Comparison of ENCODE assay signal across 25 mouse cellular contexts in the genomic region with DNA sequence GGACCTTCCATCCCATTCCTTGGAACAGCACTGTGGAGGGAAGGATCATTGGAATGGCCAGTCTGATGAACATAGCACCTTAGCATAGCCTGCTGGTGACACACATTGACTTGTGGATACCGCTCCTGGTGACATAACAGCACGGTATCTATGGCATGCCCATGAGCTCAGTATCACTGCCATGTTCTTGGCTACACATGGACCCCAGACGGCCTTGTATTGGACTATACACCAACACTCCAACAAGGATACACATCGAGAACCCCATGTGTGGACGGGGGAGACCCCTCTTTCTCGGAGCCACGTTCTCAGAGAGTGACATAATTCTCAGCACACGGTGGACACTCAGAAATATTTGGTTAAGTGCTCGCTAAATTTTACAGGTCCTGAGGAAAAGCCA. TPM values are rescaled to one million over a fixed set of nuclear protein-coding genes. Genes with fewer than 3 reads are reported as not detected.
DNase-seq lines count a peak whose midpoint lies in the region; ATAC-seq and TF ChIP-seq lines count a peak whose summit lies in the region.
"Had no signal": no experiment of that assay in that cellular context is flagged by ENCODE, and none has a peak within 500 bp of the region (broad histone marks: within the 10 kb centered on the region; RNA-seq: fewer than 3 reads in every experiment).

No protein-coding gene starts in this region.

- no peaks in the 10 kb centered on the region for H3K9me3 ChIP-seq in embryonic facial prominence, embryonic 11.5 days (replicated peaks; ENCODE audit: control insufficient read depth, low read length)
- no peaks in the 10 kb centered on the region for H3K9me3 ChIP-seq in embryonic facial prominence, embryonic 10.5 days
- no peaks in the 10 kb centered on the region for H3K9me3 ChIP-seq in heart, embryonic 12.5 days (replicated peaks)
- no peaks in the 10 kb centered on the region for H3K9me3 ChIP-seq in G1E (replicated peaks)
- H3K9me3 ChIP-seq in liver, embryonic 15.5 days (replicated peaks): no peaks in the 10 kb centered on the region
- H3K9me3 ChIP-seq: embryonic facial prominence, embryonic 15.5 days; forebrain, embryonic 12.5 days; hindbrain, embryonic 12.5 days had no signal

- no peaks in the 10 kb centered on the region for H3K79me2 ChIP-seq in heart, adult 2 months (replicated peaks; ENCODE audit: control insufficient read depth, insufficient read depth, low read length)

- 0 out of 2 replicates have a peak overlapping the region, but pooled peaks have one; percentile 13 for H3K9ac ChIP-seq in embryonic facial prominence, embryonic 11.5 days (replicated peaks; ENCODE audit: low read length)
- H3K9ac ChIP-seq in heart, embryonic 12.5 days: no peak overlapping the region
- no peak overlapping the region for H3K9ac ChIP-seq in heart, adult 2 months (ENCODE audit: low read depth, low read length)
- H3K9ac ChIP-seq in liver, embryonic 15.5 days: peak overlapping the region; percentile 67
- H3K9ac ChIP-seq: embryonic facial prominence, embryonic 15.5 days; forebrain, embryonic 12.5 days; hindbrain, embryonic 12.5 days had no signal

- TF ChIP-seq POLR2A in heart, adult 2 months (IDR thresholded peaks at IDR 0.05; ENCODE audit: insufficient read depth, low read depth, low read length): no peak
- TF ChIP-seq POLR2A in kidney, adult 2 months (IDR thresholded peaks at IDR 0.05; ENCODE audit: low read depth, low read length): no peak

- no peak for ATAC-seq in embryonic facial prominence, embryonic 11.5 days (replicated peaks; ENCODE audit: insufficient number of reproducible peaks, low FRiP score, low TSS enrichment, low read depth)
- no peak for ATAC-seq in heart, embryonic 12.5 days (ENCODE audit: insufficient number of reproducible peaks, low FRiP score)
- no peak for ATAC-seq in G1E (ENCODE audit: extremely low read depth, insufficient number of reproducible peaks, low FRiP score, poor library complexity, severe bottlenecking)
- no peak for ATAC-seq in liver, embryonic 15.5 days (ENCODE audit: insufficient read depth)
- ATAC-seq: activated CD4-positive, CD25-positive, alpha-beta regulatory T cell, adult 4 months; midbrain, embryonic 16.5 days had no signal

- DNase-seq in embryonic facial prominence, embryonic 11.5 days (ENCODE audit: low spot score): no peak
- DNase-seq in embryonic facial prominence, embryonic 10.5 days (ENCODE audit: low spot score): no peak
- DNase-seq in heart, adult 2 months: no peak
- DNase-seq in G1E (ENCODE audit: low spot score): no peak
- no peak for DNase-seq in kidney, adult 8-10 months
- DNase-seq in kidney, adult 2 months: no peak
- DNase-seq: adrenal gland, postnatal 14 days; cerebellum, adult 11 months; cerebellum, postnatal 10 days; kidney, adult 9 months; kidney, postnatal 25 days; left cerebral cortex, postnatal 4 days; lung, postnatal 10 days had no signal

- no peak overlapping the region for H3K4me2 ChIP-seq in embryonic facial prominence, embryonic 11.5 days (ENCODE audit: low read depth, low read length)
- H3K4me2 ChIP-seq in heart, embryonic 12.5 days: 0 out of 2 replicates have a peak overlapping the region, but pooled peaks have one; percentile 60
- peak overlapping the region; percentile 77 for H3K4me2 ChIP-seq in liver, embryonic 15.5 days
- H3K4me2 ChIP-seq: embryonic facial prominence, embryonic 15.5 days; forebrain, embryonic 12.5 days; hindbrain, embryonic 12.5 days had no signal

- TF ChIP-seq CTCF in heart, adult 2 months (IDR thresholded peaks at IDR 0.05): no peak
- no peak for TF ChIP-seq CTCF in G1E (IDR thresholded peaks at IDR 0.05; ENCODE audit: low read depth, low read length)
- TF ChIP-seq CTCF in kidney, adult 2 months (conservative IDR thresholded peaks at IDR 0.05; ENCODE audit: insufficient read depth, insufficient read length, low read depth, low read length): no peak

- no peak overlapping the region for H3K4me3 ChIP-seq in embryonic facial prominence, embryonic 11.5 days (ENCODE audit: low read depth, low read length)
- no peak overlapping the region for H3K4me3 ChIP-seq in embryonic facial prominence, embryonic 10.5 days
- no peak overlapping the region for H3K4me3 ChIP-seq in heart, embryonic 12.5 days
- H3K4me3 ChIP-seq in heart, adult 2 months: no peak overlapping the region
- peak overlapping the region; percentile 25; the same call in 1 of the 2 replicates for H3K4me3 ChIP-seq in G1E (ENCODE audit: low read depth, low read length)
- H3K4me3 ChIP-seq in liver, embryonic 15.5 days (replicated peaks): peak overlapping the region; percentile 50
- H3K4me3 ChIP-seq in kidney, adult 2 months (ENCODE audit: insufficient read depth, low read depth, low read length): no peak overlapping the region
- H3K4me3 ChIP-seq: embryonic facial prominence, embryonic 15.5 days; forebrain, embryonic 12.5 days; hindbrain, embryonic 12.5 days; left cerebral cortex, adult 2 months had no signal

- WGBS in embryonic facial prominence, embryonic 11.5 days: 91% methylated on average over 9 of the region's 9 CpGs
- 90% methylated on average over 9 of the region's 9 CpGs for WGBS in embryonic facial prominence, embryonic 10.5 days
- 89% methylated on average over 9 of the region's 9 CpGs for WGBS in heart, embryonic 12.5 days
- 94% methylated on average over 9 of the region's 9 CpGs for WGBS in heart, adult 2 months
- WGBS in liver, embryonic 15.5 days (ENCODE audit: insufficient replicate concordance): 75% methylated on average over 9 of the region's 9 CpGs
- 96% methylated on average over 9 of the region's 9 CpGs for WGBS in kidney, adult 2 months

- intact Hi-C loops in heart, adult 2 months (cut with DNase I): no loop called here

- 0 out of 2 replicates have a peak, but pooled peaks cover 4% of the 10 kb centered on the region for H3K4me1 ChIP-seq in embryonic facial prominence, embryonic 11.5 days (ENCODE audit: control insufficient read depth, insufficient read depth, low read length)
- H3K4me1 ChIP-seq in embryonic facial prominence, embryonic 10.5 days: peaks cover 28% of the 10 kb centered on the region
- H3K4me1 ChIP-seq in heart, embryonic 12.5 days (replicated peaks): peaks cover 34% of the 10 kb centered on the region
- peaks cover 13% of the 10 kb centered on the region for H3K4me1 ChIP-seq in heart, adult 2 months (ENCODE audit: control insufficient read depth, insufficient read depth, low read length)
- peaks cover 71% of the 10 kb centered on the region for H3K4me1 ChIP-seq in G1E (ENCODE audit: insufficient read depth, low read depth, low read length)
- peaks cover 68% of the 10 kb centered on the region for H3K4me1 ChIP-seq in liver, embryonic 15.5 days (replicated peaks)
- H3K4me1 ChIP-seq in kidney, adult 2 months (ENCODE audit: control insufficient read depth, insufficient read depth, low read length): 0 out of 2 replicates have a peak, but pooled peaks cover 2% of the 10 kb centered on the region

- no peak for TF ChIP-seq EP300 in heart, adult 2 months (IDR thresholded peaks at IDR 0.05; ENCODE audit: insufficient read depth, low read depth, low read length)

- H3K27ac ChIP-seq in embryonic facial prominence, embryonic 11.5 days (replicated peaks; ENCODE audit: low read depth, low read length): no peak overlapping the region
- H3K27ac ChIP-seq in embryonic facial prominence, embryonic 10.5 days (replicated peaks): no peak overlapping the region; the same call in 1 of the 2 replicates
- H3K27ac ChIP-seq in heart, embryonic 12.5 days (ENCODE audit: poor library complexity, severe bottlenecking): peak overlapping the region; percentile 50; the same call in 1 of the 2 replicates
- no peak overlapping the region; the same call in 1 of the 2 replicates for H3K27ac ChIP-seq in heart, adult 2 months
- H3K27ac ChIP-seq in liver, embryonic 15.5 days (replicated peaks): peak overlapping the region; percentile 99
- H3K27ac ChIP-seq in kidney, adult 2 months (ENCODE audit: insufficient read depth, low read depth, low read length): no peak overlapping the region
- H3K27ac ChIP-seq: embryonic facial prominence, embryonic 15.5 days; forebrain, embryonic 12.5 days; hindbrain, embryonic 12.5 days; left cerebral cortex, adult 2 months had no signal

- H3K27me3 ChIP-seq in embryonic facial prominence, embryonic 11.5 days (ENCODE audit: control insufficient read depth, insufficient read depth, low read length): no peaks in the 10 kb centered on the region
- H3K27me3 ChIP-seq in embryonic facial prominence, embryonic 10.5 days (replicated peaks; ENCODE audit: low read depth, poor library complexity, severe bottlenecking): peaks cover 44% of the 10 kb centered on the region
- no peaks in the 10 kb centered on the region for H3K27me3 ChIP-seq in heart, embryonic 12.5 days (replicated peaks)
- H3K27me3 ChIP-seq in heart, adult 2 months (ENCODE audit: control insufficient read depth, insufficient read depth, low read length): no peaks in the 10 kb centered on the region
- H3K27me3 ChIP-seq in G1E (ENCODE audit: insufficient read depth, low read length): peaks cover 39% of the 10 kb centered on the region
- H3K27me3 ChIP-seq in liver, embryonic 15.5 days: peaks cover 35% of the 10 kb centered on the region
- H3K27me3 ChIP-seq in kidney, adult 2 months (replicated peaks; ENCODE audit: control insufficient read depth, insufficient read depth, low read length): no peaks in the 10 kb centered on the region
- H3K27me3 ChIP-seq: embryonic facial prominence, embryonic 15.5 days had no signal

- H3K36me3 ChIP-seq in embryonic facial prominence, embryonic 11.5 days (replicated peaks; ENCODE audit: control insufficient read depth, insufficient read depth, low read depth, low read length): no peaks in the 10 kb centered on the region
- no peaks in the 10 kb centered on the region for H3K36me3 ChIP-seq in embryonic facial prominence, embryonic 10.5 days (replicated peaks)
- no peaks in the 10 kb centered on the region for H3K36me3 ChIP-seq in heart, embryonic 12.5 days
- H3K36me3 ChIP-seq in heart, adult 2 months (ENCODE audit: control insufficient read depth, insufficient read depth, low read length): no peaks in the 10 kb centered on the region
- H3K36me3 ChIP-seq in G1E (replicated peaks): no peaks in the 10 kb centered on the region
- H3K36me3 ChIP-seq in liver, embryonic 15.5 days (replicated peaks): no peaks in the 10 kb centered on the region
- no peaks in the 10 kb centered on the region for H3K36me3 ChIP-seq in kidney, adult 2 months (ENCODE audit: control insufficient read depth, insufficient read depth, low read length)
- H3K36me3 ChIP-seq: embryonic facial prominence, embryonic 15.5 days; forebrain, embryonic 12.5 days; hindbrain, embryonic 12.5 days had no signal

RNA-seq across cellular contexts. Expression of a gene that starts 3.5 kb away (rescaled TPM):
- 5.3 and 5.9 TPM in 2 replicates for polyA plus RNA-seq in embryonic facial prominence, embryonic 11.5 days (2014; fragmentation: Nextera tagmentation; extraction: Ambion mirVana)
- 8.2 and 10.2 TPM in 2 replicates for polyA plus RNA-seq in embryonic facial prominence, embryonic 10.5 days (2016; fragmentation: Nextera tagmentation; extraction: Ambion mirVana)
- polyA plus RNA-seq in heart, embryonic 12.5 days (2016; fragmentation: Nextera tagmentation; extraction: Ambion mirVana): 10.3 and 10.8 TPM in 2 replicates
- 1 to 10 TPM; 2.5 to 3.4 TPM for total RNA-seq in heart, adult 2 months (2021)
- polyA plus RNA-seq in heart, adult 2 months (2012; rRNA removed): 6.9 and 9.2 TPM in 2 replicates
- total RNA-seq in G1E (2014; fragmentation: Nextera tagmentation) (3.3 and 34.8 TPM in 2 replicates), G1E (2017) (0.70 and 1.3 TPM in 2 replicates)
- polyA plus RNA-seq in G1E (2012): 4.4 and 4.6 TPM in 2 replicates
- 56.1 and 56.4 TPM in 2 replicates for polyA plus RNA-seq in liver, embryonic 15.5 days (2015; fragmentation: Nextera tagmentation; extraction: Ambion mirVana)
- 19.2 and 25.7 TPM in 2 replicates for polyA plus RNA-seq in kidney, adult 2 months (2012; rRNA removed)
- total RNA-seq: neutrophil, adult 5-6 weeks had no signal

RNA-seq across cellular contexts. Expression of a gene that starts 41.6 kb away (rescaled TPM):
- 0.86 and 1.6 TPM in 2 replicates for polyA plus RNA-seq in embryonic facial prominence, embryonic 11.5 days (2014; fragmentation: Nextera tagmentation; extraction: Ambion mirVana)
- 1.4 and 1.7 TPM in 2 replicates for polyA plus RNA-seq in embryonic facial prominence, embryonic 10.5 days (2016; fragmentation: Nextera tagmentation; extraction: Ambion mirVana)
- polyA plus RNA-seq in heart, embryonic 12.5 days (2016; fragmentation: Nextera tagmentation; extraction: Ambion mirVana): 0.74 and 0.91 TPM in 2 replicates
- under 1 TPM; 0.09 to 0.18 TPM for total RNA-seq in heart, adult 2 months (2021)
- 1.1 and 2.0 TPM in 2 replicates for polyA plus RNA-seq in heart, adult 2 months (2012; rRNA removed)
- not detected in 2 replicates for total RNA-seq in G1E (2014; fragmentation: Nextera tagmentation)
- total RNA-seq in G1E (2017): 0.52 TPM in 1 of 2 replicates, not detected in the other
- not detected in 2 replicates for polyA plus RNA-seq in G1E (2012)
- 1.2 TPM in 2 replicates for polyA plus RNA-seq in liver, embryonic 15.5 days (2015; fragmentation: Nextera tagmentation; extraction: Ambion mirVana)
- polyA plus RNA-seq in kidney, adult 2 months (2012; rRNA removed): 2.9 and 3.3 TPM in 2 replicates
- total RNA-seq: gastrocnemius, postnatal 25 days; liver, adult 2 months; megakaryocyte progenitor cell, adult 5-6 weeks; neutrophil, adult 5-6 weeks had no signal
- polyA plus RNA-seq: activated CD4-positive, CD25-positive, alpha-beta regulatory T cell, adult 4 months had no signal

RNA-seq across cellular contexts. Expression of a gene that starts 52.5 kb away (rescaled TPM):
- polyA plus RNA-seq in embryonic facial prominence, embryonic 11.5 days (2014; fragmentation: Nextera tagmentation; extraction: Ambion mirVana): 24.9 and 26.5 TPM in 2 replicates
- 24.7 and 27.2 TPM in 2 replicates for polyA plus RNA-seq in embryonic facial prominence, embryonic 10.5 days (2016; fragmentation: Nextera tagmentation; extraction: Ambion mirVana)
- polyA plus RNA-seq in heart, embryonic 12.5 days (2016; fragmentation: Nextera tagmentation; extraction: Ambion mirVana): 18.3 and 19.4 TPM in 2 replicates
- 1 to 10 TPM; 4.0 to 4.3 TPM for total RNA-seq in heart, adult 2 months (2021)
- 8.6 and 9.3 TPM in 2 replicates for polyA plus RNA-seq in heart, adult 2 months (2012; rRNA removed)
- total RNA-seq in G1E (2014; fragmentation: Nextera tagmentation): not detected in 2 replicates
- total RNA-seq in G1E (2017): 0.06 and 0.33 TPM in 2 replicates
- 0.11 and 0.63 TPM in 2 replicates for polyA plus RNA-seq in G1E (2012)
- polyA plus RNA-seq in liver, embryonic 15.5 days (2015; fragmentation: Nextera tagmentation; extraction: Ambion mirVana): 1.0 and 1.4 TPM in 2 replicates
- 4.9 and 9.8 TPM in 2 replicates for polyA plus RNA-seq in kidney, adult 2 months (2012; rRNA removed)
- total RNA-seq: neutrophil, adult 5-6 weeks had no signal
- polyA plus RNA-seq: activated CD4-positive, CD25-positive, alpha-beta regulatory T cell, adult 4 months had no signal

RNA-seq across cellular contexts. Expression of a gene that starts 56.3 kb away (rescaled TPM):
- 154 and 177 TPM in 2 replicates for polyA plus RNA-seq in embryonic facial prominence, embryonic 11.5 days (2014; fragmentation: Nextera tagmentation; extraction: Ambion mirVana)
- 157 and 162 TPM in 2 replicates for polyA plus RNA-seq in embryonic facial prominence, embryonic 10.5 days (2016; fragmentation: Nextera tagmentation; extraction: Ambion mirVana)
- polyA plus RNA-seq in heart, embryonic 12.5 days (2016; fragmentation: Nextera tagmentation; extraction: Ambion mirVana): 183 and 196 TPM in 2 replicates
- total RNA-seq in heart, adult 2 months (2021): 100 to 1,000 TPM; 109 to 124 TPM
- 279 and 324 TPM in 2 replicates for polyA plus RNA-seq in heart, adult 2 months (2012; rRNA removed)
- total RNA-seq in G1E (2014; fragmentation: Nextera tagmentation) (247 and 294 TPM in 2 replicates), G1E (2017) (219 and 225 TPM in 2 replicates)
- polyA plus RNA-seq in G1E (2012): 181 and 297 TPM in 2 replicates
- polyA plus RNA-seq in liver, embryonic 15.5 days (2015; fragmentation: Nextera tagmentation; extraction: Ambion mirVana): 168 and 195 TPM in 2 replicates
- polyA plus RNA-seq in kidney, adult 2 months (2012; rRNA removed): 768 and 777 TPM in 2 replicates

Comparison
In these comparisons a context has a peak if more than half of its experiments do, and no peak if none do; other contexts are left out.
1. H3K27ac ChIP-seq: peak in heart, embryonic 12.5 days (single experiment) and liver, embryonic 15.5 days (single experiment); none in embryonic facial prominence, embryonic 11.5 days (single experiment), embryonic facial prominence, embryonic 10.5 days (single experiment), heart, adult 2 months (single experiment) and kidney, adult 2 months (single experiment).
2. H3K4me3 ChIP-seq: peak in G1E (single experiment) and liver, embryonic 15.5 days (single experiment); none in embryonic facial prominence, embryonic 11.5 days (single experiment), embryonic facial prominence, embryonic 10.5 days (single experiment), heart, embryonic 12.5 days (single experiment), heart, adult 2 months (single experiment) and kidney, adult 2 months (single experiment).
3. H3K9ac ChIP-seq: peak in embryonic facial prominence, embryonic 11.5 days (single experiment) and liver, embryonic 15.5 days (single experiment); none in heart, embryonic 12.5 days (single experiment) and heart, adult 2 months (single experiment).